Mouse (Mus musculus) heart, postnatal 0 days (tissue): ENCODE measurements around the gene Runx2.

Source experiments
- CTCF ChIP-seq: IDR thresholded peaks from 2 replicates; pipeline ENCODE4 v1.5.1; 2016; ENCODE audit warnings: antibody characterized with exemption, control low read depth, low read depth
- EP300 ChIP-seq: IDR thresholded peaks from 2 replicates; pipeline ENCODE4 v1.6.1; 2016; ENCODE audit warnings: antibody characterized with exemption, low read depth

GRCm38 (mm10) chr17:44472695-44473094 lies 341.9 kb downstream of the Runx2 start:
- TF ChIP-seq CTCF: no peak
- no peak for TF ChIP-seq EP300
